Mouse (Mus musculus): Measurements from ENCODE around the gene Rasgef1b. TPM values are rescaled to one million over a fixed set of nuclear protein-coding genes. Genes with fewer than 3 reads are reported as not detected.

Gene Rasgef1b
- polyA plus RNA-seq, 1 experiment: 63.5 TPM

DNA sequence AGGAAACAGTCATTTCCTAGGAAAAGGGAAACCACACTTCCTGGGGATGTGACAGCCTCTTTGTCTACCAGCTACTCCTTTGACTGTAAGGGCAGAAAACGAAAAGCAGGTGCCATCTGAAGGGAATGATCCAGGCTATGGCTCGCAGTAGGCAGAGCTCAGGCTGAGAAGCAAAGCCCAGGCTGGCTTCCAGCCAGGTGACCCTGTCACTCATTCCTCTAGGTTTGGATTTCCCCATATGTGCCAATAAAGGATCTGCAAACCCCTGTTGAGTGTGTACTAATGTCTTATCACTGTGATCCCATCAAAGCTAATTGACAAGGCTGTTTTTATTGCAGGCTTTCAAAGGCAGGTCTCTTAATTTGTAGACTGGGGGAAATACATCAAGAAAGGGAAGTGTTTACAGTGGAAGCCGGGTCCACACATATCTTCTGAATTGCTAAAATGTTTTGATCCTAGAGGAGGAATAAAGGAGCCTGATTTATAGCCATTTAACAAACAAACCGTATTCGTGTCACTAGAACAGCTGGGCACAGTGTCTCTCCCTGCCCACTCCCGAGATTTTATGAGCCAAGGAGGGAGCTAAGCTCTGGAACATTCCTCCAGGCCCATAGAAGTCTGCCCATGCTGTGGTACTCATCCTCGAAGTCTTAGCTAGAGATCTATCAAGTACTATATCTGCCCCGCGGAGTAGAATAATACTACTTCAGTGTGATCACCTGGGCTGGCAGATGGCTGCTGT, 449.7 kb downstream of the Rasgef1b start:
- TF ChIP-seq POLR2A (IDR thresholded peaks at IDR 0.05; ENCODE audit: extremely low read depth, insufficient read depth, low read length): no peak
- TF ChIP-seq CTCF (IDR thresholded peaks at IDR 0.05; ENCODE audit: extremely low read depth, insufficient read depth, low read length): no peak
- Histone ChIP-seq H3K4me3 (ENCODE audit: insufficient read depth, low read length) (no peak overlapping the region), H3K4me1 (ENCODE audit: control insufficient read depth, insufficient read depth, low read length) (peaks cover 4% of the 10 kb centered on the region), H3K27ac (ENCODE audit: insufficient read depth, low read length) (no peak overlapping the region)

- peaks cover 8% of the 10 kb centered on the region for H3K4me1 ChIP-seq (ENCODE audit: control insufficient read depth, insufficient read depth, low read length)
- H3K27ac ChIP-seq (ENCODE audit: insufficient read depth, low read length): no peak overlapping the region
- H3K4me3 ChIP-seq (ENCODE audit: insufficient read depth, low read length): no peak overlapping the region
- TF ChIP-seq POLR2A (IDR thresholded peaks at IDR 0.05; ENCODE audit: extremely low read depth, insufficient read depth, low read length) (no peak), CTCF (IDR thresholded peaks at IDR 0.05; ENCODE audit: extremely low read depth, insufficient read depth, low read length) (no peak)
Measured at GRCm38 (mm10) chr5:99278364-99278763, 450.5 kb downstream of the Rasgef1b start.

- Histone ChIP-seq H3K4me1 (ENCODE audit: control insufficient read depth, insufficient read depth, low read length) (peaks cover 8% of the 10 kb centered on the region), H3K27ac (ENCODE audit: insufficient read depth, low read length) (no peak overlapping the region), H3K4me3 (ENCODE audit: insufficient read depth, low read length) (no peak overlapping the region)
- no peak for TF ChIP-seq POLR2A (IDR thresholded peaks at IDR 0.05; ENCODE audit: extremely low read depth, insufficient read depth, low read length)
- TF ChIP-seq CTCF (IDR thresholded peaks at IDR 0.05; ENCODE audit: extremely low read depth, insufficient read depth, low read length): no peak
Measured at GRCm38 (mm10) chr5:99277536-99277935, 451.3 kb downstream of the Rasgef1b start.

DNA sequence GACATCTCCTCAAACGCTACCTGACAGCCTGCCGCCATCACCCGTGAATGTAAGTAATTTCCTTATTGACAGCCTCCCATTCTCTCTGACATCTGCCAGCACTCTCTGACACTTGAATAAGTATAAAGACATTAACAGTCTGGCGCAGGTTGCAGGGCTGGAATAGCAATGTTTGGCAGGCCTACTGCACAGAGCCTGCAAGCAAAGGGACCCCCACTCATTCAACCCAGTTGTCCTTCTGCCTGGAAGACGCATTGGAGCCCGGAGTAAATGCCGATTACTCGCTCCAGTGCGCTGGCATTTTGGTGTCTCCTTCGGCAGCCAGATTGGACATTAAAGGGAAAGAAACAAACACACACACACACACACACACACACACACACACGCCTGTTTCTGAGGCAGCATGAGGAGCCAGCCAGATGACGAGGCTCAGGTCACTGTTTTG, 454.7 kb downstream of the Rasgef1b start:
- Histone ChIP-seq H3K4me1 (ENCODE audit: control insufficient read depth, insufficient read depth, low read length) (peaks cover 11% of the 10 kb centered on the region), H3K27ac (ENCODE audit: insufficient read depth, low read length) (no peak overlapping the region), H3K4me3 (ENCODE audit: insufficient read depth, low read length) (peak overlapping the region; percentile 15; the same call in 1 of the 2 replicates)
- TF ChIP-seq POLR2A (IDR thresholded peaks at IDR 0.05; ENCODE audit: extremely low read depth, insufficient read depth, low read length) (no peak), CTCF (IDR thresholded peaks at IDR 0.05; ENCODE audit: extremely low read depth, insufficient read depth, low read length) (no peak)

DNA sequence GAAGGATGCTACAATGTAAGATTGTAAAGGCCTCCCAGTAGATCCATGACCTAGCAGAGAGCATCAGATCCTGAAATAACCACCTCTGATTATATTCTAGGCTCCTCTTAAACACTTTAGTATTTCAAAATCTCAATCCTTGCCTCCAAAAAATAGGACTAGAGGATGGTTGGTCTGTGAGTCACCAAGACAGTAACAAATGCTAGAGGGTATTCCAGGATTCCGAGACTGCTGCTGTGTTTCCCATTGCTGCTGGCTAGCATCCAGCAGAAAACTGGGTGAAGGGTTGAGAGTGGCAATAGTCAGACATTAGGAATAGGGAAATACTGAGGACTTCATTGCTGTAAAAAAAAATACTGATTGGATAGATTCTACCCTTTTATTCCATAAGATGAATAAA, 457.3 kb downstream of the Rasgef1b start:
- Histone ChIP-seq H3K4me1 (ENCODE audit: control insufficient read depth, insufficient read depth, low read length) (peaks cover 11% of the 10 kb centered on the region), H3K27ac (ENCODE audit: insufficient read depth, low read length) (no peak overlapping the region), H3K4me3 (ENCODE audit: insufficient read depth, low read length) (no peak overlapping the region)
- TF ChIP-seq CTCF (IDR thresholded peaks at IDR 0.05; ENCODE audit: extremely low read depth, insufficient read depth, low read length) (no peak), POLR2A (IDR thresholded peaks at IDR 0.05; ENCODE audit: extremely low read depth, insufficient read depth, low read length) (no peak)

DNA sequence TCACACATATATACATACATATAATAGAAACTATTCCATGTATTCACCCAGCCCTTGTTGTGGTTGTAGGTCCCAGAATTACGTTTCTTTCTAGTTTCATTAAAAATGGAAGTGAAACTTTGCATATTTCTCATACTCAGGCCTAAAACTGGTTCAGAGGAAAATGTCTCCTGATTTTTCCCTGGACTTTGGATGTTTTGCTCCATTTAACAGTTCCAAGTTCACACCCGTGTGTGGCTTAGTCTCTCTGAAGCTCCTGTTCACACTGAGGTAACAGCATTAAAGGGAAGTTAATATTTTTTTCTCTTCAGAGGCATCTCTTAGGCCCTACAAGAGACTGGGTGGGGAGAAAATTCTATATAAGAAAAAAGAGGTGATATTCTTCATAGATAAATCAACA, 459.7 kb downstream of the Rasgef1b start:
- Histone ChIP-seq H3K4me1 (ENCODE audit: control insufficient read depth, insufficient read depth, low read length) (peaks cover 6% of the 10 kb centered on the region), H3K27ac (ENCODE audit: insufficient read depth, low read length) (no peak overlapping the region), H3K4me3 (ENCODE audit: insufficient read depth, low read length) (no peak overlapping the region)
- TF ChIP-seq CTCF (IDR thresholded peaks at IDR 0.05; ENCODE audit: extremely low read depth, insufficient read depth, low read length): no peak
- no peak for TF ChIP-seq POLR2A (IDR thresholded peaks at IDR 0.05; ENCODE audit: extremely low read depth, insufficient read depth, low read length)

DNA sequence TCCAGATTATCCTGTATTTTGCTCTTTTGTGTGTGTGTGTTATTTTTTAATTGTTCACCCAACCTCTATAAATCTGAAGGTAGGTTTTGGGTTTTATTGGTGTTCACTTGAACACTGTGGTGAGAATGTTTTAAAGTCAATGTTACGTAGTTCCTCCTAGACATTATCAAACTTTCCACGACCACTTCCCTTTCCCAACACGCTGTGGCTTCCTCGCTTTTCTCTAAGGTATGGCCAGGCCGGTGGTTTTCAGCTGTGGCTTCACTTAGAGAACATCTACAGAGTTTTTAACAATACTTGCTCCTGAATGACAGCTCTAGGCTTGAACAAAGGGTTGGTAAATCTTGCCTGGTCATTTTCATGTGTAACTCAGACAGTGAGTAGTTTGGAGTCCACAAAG, 461.5 kb downstream of the Rasgef1b start:
- no peak for TF ChIP-seq CTCF (IDR thresholded peaks at IDR 0.05; ENCODE audit: extremely low read depth, insufficient read depth, low read length)
- TF ChIP-seq POLR2A (IDR thresholded peaks at IDR 0.05; ENCODE audit: extremely low read depth, insufficient read depth, low read length): no peak
- H3K4me3 ChIP-seq (ENCODE audit: insufficient read depth, low read length): no peak overlapping the region

GRCm38 (mm10) chr5:99266301-99266700, 462.6 kb downstream of the Rasgef1b start:
- H3K4me3 ChIP-seq (ENCODE audit: insufficient read depth, low read length): no peak overlapping the region
- TF ChIP-seq POLR2A (IDR thresholded peaks at IDR 0.05; ENCODE audit: extremely low read depth, insufficient read depth, low read length) (no peak), CTCF (IDR thresholded peaks at IDR 0.05; ENCODE audit: extremely low read depth, insufficient read depth, low read length) (no peak)
- H3K4me1 ChIP-seq (ENCODE audit: control insufficient read depth, insufficient read depth, low read length): peaks cover 1% of the 10 kb centered on the region; the same call in 1 of the 2 replicates
- H3K27ac ChIP-seq (ENCODE audit: insufficient read depth, low read length): no peak overlapping the region

More for the DNA sequence above, 461.5 kb downstream of the Rasgef1b start:
- Histone ChIP-seq H3K27ac (ENCODE audit: insufficient read depth, low read length) (no peak overlapping the region), H3K4me1 (ENCODE audit: control insufficient read depth, insufficient read depth, low read length) (peaks cover 4% of the 10 kb centered on the region; the same call in 1 of the 2 replicates)

GRCm38 (mm10) chr5:99262197-99262920, 466.5 kb downstream of the Rasgef1b start:
- Histone ChIP-seq H3K4me3 (ENCODE audit: insufficient read depth, low read length) (no peak overlapping the region), H3K4me1 (ENCODE audit: control insufficient read depth, insufficient read depth, low read length) (peaks cover 3% of the 10 kb centered on the region; the same call in 1 of the 2 replicates), H3K27ac (ENCODE audit: insufficient read depth, low read length) (no peak overlapping the region)
- TF ChIP-seq POLR2A (IDR thresholded peaks at IDR 0.05; ENCODE audit: extremely low read depth, insufficient read depth, low read length): no peak
- no peak for TF ChIP-seq CTCF (IDR thresholded peaks at IDR 0.05; ENCODE audit: extremely low read depth, insufficient read depth, low read length)

Data from cortical plate, adult 2 months (tissue).